Mouse (Mus musculus): Measurements from ENCODE around the gene Tex2. TPM values are rescaled to one million over a fixed set of nuclear protein-coding genes. Genes with fewer than 3 reads are reported as not detected.

The Tex2 gene
- polyA plus RNA-seq, 1 experiment from 2014 or later: 14.4 TPM

GRCm38 (mm10) chr11:106527926-106528325 lies 85.3 kb downstream of the Tex2 start:
- H3K4me1 ChIP-seq (ENCODE audit: control insufficient read depth in 2 of 2, insufficient read depth in 2 of 2, low read length in 2 of 2): no peaks in the 10 kb centered on the region; a peak in 1 of 4 replicates
- H3K36me3 ChIP-seq (ENCODE audit: control insufficient read depth, insufficient read depth, low read length): peaks cover 31% of the 10 kb centered on the region
- no peak overlapping the region for H3K4me3 ChIP-seq (ENCODE audit: control insufficient read depth in 1 of 2, insufficient read depth in 1 of 2, low read depth in 1 of 2, low read length in 2 of 2)
- no peaks in the 10 kb centered on the region for H3K27me3 ChIP-seq (ENCODE audit: control insufficient read depth, insufficient read depth, low read length)
- no peak overlapping the region for H3K4me2 ChIP-seq (ENCODE audit: low read length)
- WGBS: 30% methylated on average over 1 of the region's 1 CpGs
- H3K27ac ChIP-seq (replicated peaks in 1 of 2; ENCODE audit: control insufficient read depth in 1 of 2, insufficient read depth in 1 of 2, low read depth in 2 of 2, low read length in 2 of 2): no peak overlapping the region
- no peaks in the 10 kb centered on the region for H3K9me3 ChIP-seq (ENCODE audit: control insufficient read depth, low read length)
- peak overlapping the region; percentile 21; the same call in 1 of the 2 replicates for H3K9ac ChIP-seq (ENCODE audit: low read length)
- no peak for ATAC-seq (ENCODE audit: insufficient number of reproducible peaks, insufficient read depth, low FRiP score, low read depth)

DNA sequence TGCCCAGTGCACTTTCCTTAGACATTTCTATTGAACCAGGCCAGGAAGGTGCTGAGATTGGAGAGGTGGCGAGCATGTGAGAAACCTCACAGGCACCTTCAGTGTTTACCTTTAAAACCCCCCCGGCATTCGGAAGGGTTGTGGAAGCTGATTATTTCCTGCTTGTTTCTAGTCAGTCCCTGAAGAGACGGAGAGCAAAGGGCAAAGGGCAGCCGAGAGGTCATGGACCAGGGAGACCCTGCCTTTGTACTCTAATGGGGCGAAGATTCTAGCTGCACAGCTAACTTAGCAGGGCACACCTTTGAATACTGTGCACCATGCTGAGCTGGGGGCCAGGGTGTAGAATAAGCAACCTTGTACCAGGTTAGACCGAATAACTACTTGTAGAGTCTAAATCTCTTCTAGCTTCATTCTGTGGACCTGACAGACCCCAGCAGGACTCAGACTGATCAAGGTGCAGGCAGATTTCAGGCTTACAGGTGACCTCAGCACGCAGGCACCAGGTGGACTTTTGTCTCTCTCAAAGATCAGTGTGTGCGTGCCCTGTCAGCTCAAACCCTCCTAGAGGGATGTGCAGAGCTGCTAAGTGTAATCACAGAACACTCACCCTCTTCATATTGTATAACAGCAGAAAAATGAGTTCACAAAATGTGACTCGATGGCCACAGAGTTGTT lies 85.9 kb downstream of the Tex2 start:
- no peak for ATAC-seq (ENCODE audit: insufficient number of reproducible peaks, insufficient read depth, low FRiP score, low read depth)

GRCm38 (mm10) chr11:106522538-106522937 lies 90.7 kb downstream of the Tex2 start:
- Histone ChIP-seq H3K27me3 (ENCODE audit: control insufficient read depth, insufficient read depth, low read length) (no peaks in the 10 kb centered on the region), H3K27ac (replicated peaks in 1 of 2; ENCODE audit: control insufficient read depth in 1 of 2, insufficient read depth in 1 of 2, low read depth in 2 of 2, low read length in 2 of 2) (no peak overlapping the region), H3K36me3 (ENCODE audit: control insufficient read depth, insufficient read depth, low read length) (peaks cover 21% of the 10 kb centered on the region; the same call in 1 of the 2 replicates), H3K4me2 (ENCODE audit: low read length) (no peak overlapping the region), H3K9me3 (ENCODE audit: control insufficient read depth, low read length) (no peaks in the 10 kb centered on the region), H3K4me1 (ENCODE audit: control insufficient read depth in 2 of 2, insufficient read depth in 2 of 2, low read length in 2 of 2) (peaks cover 6 to 14% of the 10 kb centered on the region in 2 experiments), H3K4me3 (ENCODE audit: control insufficient read depth in 1 of 2, insufficient read depth in 1 of 2, low read depth in 1 of 2, low read length in 2 of 2) (no peak overlapping the region), H3K9ac (ENCODE audit: low read length) (no peak overlapping the region)
- WGBS: 72% methylated on average over 3 of the region's 3 CpGs
- no peak for ATAC-seq (ENCODE audit: insufficient number of reproducible peaks, insufficient read depth, low FRiP score, low read depth)

More for the DNA sequence above, 85.9 kb downstream of the Tex2 start:
- no peaks in the 10 kb centered on the region for H3K9me3 ChIP-seq (ENCODE audit: control insufficient read depth, low read length)
- H3K4me2 ChIP-seq (ENCODE audit: low read length): no peak overlapping the region
- WGBS: 73% methylated on average over 10 of the region's 10 CpGs
- H3K4me3 ChIP-seq (ENCODE audit: control insufficient read depth in 1 of 2, insufficient read depth in 1 of 2, low read depth in 1 of 2, low read length in 2 of 2): no peak overlapping the region
- peak overlapping the region; percentile 21; the same call in 1 of the 2 replicates for H3K9ac ChIP-seq (ENCODE audit: low read length)
- no peaks in the 10 kb centered on the region; a peak in 1 of 4 replicates for H3K4me1 ChIP-seq (ENCODE audit: control insufficient read depth in 2 of 2, insufficient read depth in 2 of 2, low read length in 2 of 2)
- no peaks in the 10 kb centered on the region for H3K27me3 ChIP-seq (ENCODE audit: control insufficient read depth, insufficient read depth, low read length)
- peaks cover 25% of the 10 kb centered on the region for H3K36me3 ChIP-seq (ENCODE audit: control insufficient read depth, insufficient read depth, low read length)
- no peak overlapping the region for H3K27ac ChIP-seq (replicated peaks in 1 of 2; ENCODE audit: control insufficient read depth in 1 of 2, insufficient read depth in 1 of 2, low read depth in 2 of 2, low read length in 2 of 2)

GRCm38 (mm10) chr11:106521612-106522011 lies 91.6 kb downstream of the Tex2 start:
- H3K36me3 ChIP-seq (ENCODE audit: control insufficient read depth, insufficient read depth, low read length): peaks cover 25% of the 10 kb centered on the region; the same call in 1 of the 2 replicates
- no peaks in the 10 kb centered on the region for H3K9me3 ChIP-seq (ENCODE audit: control insufficient read depth, low read length)
- 0 out of 4 replicates have a peak overlapping the region, but pooled peaks of 1 of the 2 experiments have one; percentile 9 for H3K27ac ChIP-seq (replicated peaks in 1 of 2; ENCODE audit: control insufficient read depth in 1 of 2, insufficient read depth in 1 of 2, low read depth in 2 of 2, low read length in 2 of 2)
- WGBS: 54% methylated on average over 4 of the region's 4 CpGs
- H3K4me1 ChIP-seq (ENCODE audit: control insufficient read depth in 2 of 2, insufficient read depth in 2 of 2, low read length in 2 of 2): peaks cover 6 to 14% of the 10 kb centered on the region in 2 experiments
- no peaks in the 10 kb centered on the region for H3K27me3 ChIP-seq (ENCODE audit: control insufficient read depth, insufficient read depth, low read length)
- no peak for ATAC-seq (ENCODE audit: insufficient number of reproducible peaks, insufficient read depth, low FRiP score, low read depth)
- H3K4me3 ChIP-seq (ENCODE audit: control insufficient read depth in 1 of 2, insufficient read depth in 1 of 2, low read depth in 1 of 2, low read length in 2 of 2): no peak overlapping the region
- H3K9ac ChIP-seq (ENCODE audit: low read length): no peak overlapping the region
- H3K4me2 ChIP-seq (ENCODE audit: low read length): no peak overlapping the region

DNA sequence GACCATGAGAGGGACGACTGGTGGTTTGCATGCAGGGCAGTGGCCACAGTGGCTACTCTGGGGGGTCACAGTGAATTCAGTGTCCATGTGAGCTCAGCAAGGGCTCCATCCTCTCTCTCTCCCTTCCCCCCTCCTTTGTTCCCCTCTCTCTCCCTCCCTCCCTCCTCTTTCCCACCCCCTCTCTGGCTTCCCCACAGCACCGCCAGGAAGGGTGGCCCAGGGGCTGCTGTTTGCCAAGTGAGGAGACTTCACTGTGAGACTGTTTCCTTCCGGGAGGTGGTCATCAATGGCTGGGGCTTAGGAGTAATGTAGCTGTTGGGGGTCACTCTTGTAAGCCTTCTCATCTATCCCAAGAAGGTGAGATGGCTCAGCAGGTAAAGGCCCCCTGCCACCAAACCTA lies 92.8 kb downstream of the Tex2 start:
- H3K9me3 ChIP-seq (ENCODE audit: control insufficient read depth, low read length): no peaks in the 10 kb centered on the region
- no peak overlapping the region for H3K9ac ChIP-seq (ENCODE audit: low read length)
- H3K27me3 ChIP-seq (ENCODE audit: control insufficient read depth, insufficient read depth, low read length): no peaks in the 10 kb centered on the region
- no peak for ATAC-seq (ENCODE audit: insufficient number of reproducible peaks, insufficient read depth, low FRiP score, low read depth)
- H3K4me3 ChIP-seq (ENCODE audit: control insufficient read depth in 1 of 2, insufficient read depth in 1 of 2, low read depth in 1 of 2, low read length in 2 of 2): no peak overlapping the region
- peaks cover 6 to 14% of the 10 kb centered on the region in 2 experiments for H3K4me1 ChIP-seq (ENCODE audit: control insufficient read depth in 2 of 2, insufficient read depth in 2 of 2, low read length in 2 of 2)
- peaks cover 25% of the 10 kb centered on the region; the same call in 1 of the 2 replicates for H3K36me3 ChIP-seq (ENCODE audit: control insufficient read depth, insufficient read depth, low read length)
- WGBS: 69% methylated on average over 3 of the region's 3 CpGs
- H3K27ac ChIP-seq (replicated peaks in 1 of 2; ENCODE audit: control insufficient read depth in 1 of 2, insufficient read depth in 1 of 2, low read depth in 2 of 2, low read length in 2 of 2): no peak overlapping the region
- no peak overlapping the region for H3K4me2 ChIP-seq (ENCODE audit: low read length)

GRCm38 (mm10) chr11:106519519-106519918 lies 93.7 kb downstream of the Tex2 start:
- Histone ChIP-seq H3K9me3 (ENCODE audit: control insufficient read depth, low read length) (no peaks in the 10 kb centered on the region), H3K4me1 (ENCODE audit: control insufficient read depth in 2 of 2, insufficient read depth in 2 of 2, low read length in 2 of 2) (peaks cover 9 to 16% of the 10 kb centered on the region in 2 experiments), H3K27ac (replicated peaks in 1 of 2; ENCODE audit: control insufficient read depth in 1 of 2, insufficient read depth in 1 of 2, low read depth in 2 of 2, low read length in 2 of 2) (no peak overlapping the region), H3K36me3 (ENCODE audit: control insufficient read depth, insufficient read depth, low read length) (peaks cover 20% of the 10 kb centered on the region; the same call in 1 of the 2 replicates), H3K4me2 (ENCODE audit: low read length) (no peak overlapping the region), H3K27me3 (ENCODE audit: control insufficient read depth, insufficient read depth, low read length) (no peaks in the 10 kb centered on the region), H3K9ac (ENCODE audit: low read length) (no peak overlapping the region), H3K4me3 (ENCODE audit: control insufficient read depth in 1 of 2, insufficient read depth in 1 of 2, low read depth in 1 of 2, low read length in 2 of 2) (no peak overlapping the region)
- no peak for ATAC-seq (ENCODE audit: insufficient number of reproducible peaks, insufficient read depth, low FRiP score, low read depth)
- 76% methylated on average over 4 of the region's 4 CpGs for WGBS

- H3K9ac ChIP-seq (ENCODE audit: low read length): no peak overlapping the region
- peaks cover 15 to 26% of the 10 kb centered on the region in 2 experiments for H3K4me1 ChIP-seq (ENCODE audit: control insufficient read depth in 2 of 2, insufficient read depth in 2 of 2, low read length in 2 of 2)
- H3K9me3 ChIP-seq (ENCODE audit: control insufficient read depth, low read length): no peaks in the 10 kb centered on the region
- no peak overlapping the region for H3K4me2 ChIP-seq (ENCODE audit: low read length)
- H3K36me3 ChIP-seq (ENCODE audit: control insufficient read depth, insufficient read depth, low read length): peaks cover 13% of the 10 kb centered on the region; the same call in 1 of the 2 replicates
- no peak overlapping the region for H3K27ac ChIP-seq (replicated peaks in 1 of 2; ENCODE audit: control insufficient read depth in 1 of 2, insufficient read depth in 1 of 2, low read depth in 2 of 2, low read length in 2 of 2)
- WGBS: 38% methylated on average over 4 of the region's 4 CpGs
- H3K4me3 ChIP-seq (ENCODE audit: control insufficient read depth in 1 of 2, insufficient read depth in 1 of 2, low read depth in 1 of 2, low read length in 2 of 2): no peak overlapping the region
- no peaks in the 10 kb centered on the region for H3K27me3 ChIP-seq (ENCODE audit: control insufficient read depth, insufficient read depth, low read length)
- ATAC-seq (ENCODE audit: insufficient number of reproducible peaks, insufficient read depth, low FRiP score, low read depth): no peak
These were observed 94.8 kb downstream of the Tex2 start for GRCm38 (mm10) chr11:106518391-106518790.
